Mouse (Mus musculus): ENCODE data around the gene Fos. TPM values are rescaled to one million over a fixed set of nuclear protein-coding genes. Genes with fewer than 3 reads are reported as not detected.
A peak's percentile ranks its signal among the peaks of the same experiment; 100 is the strongest.

Fos gene
- polyA plus RNA-seq, 1 experiment from 2014 or later: 6.4 TPM

DNA sequence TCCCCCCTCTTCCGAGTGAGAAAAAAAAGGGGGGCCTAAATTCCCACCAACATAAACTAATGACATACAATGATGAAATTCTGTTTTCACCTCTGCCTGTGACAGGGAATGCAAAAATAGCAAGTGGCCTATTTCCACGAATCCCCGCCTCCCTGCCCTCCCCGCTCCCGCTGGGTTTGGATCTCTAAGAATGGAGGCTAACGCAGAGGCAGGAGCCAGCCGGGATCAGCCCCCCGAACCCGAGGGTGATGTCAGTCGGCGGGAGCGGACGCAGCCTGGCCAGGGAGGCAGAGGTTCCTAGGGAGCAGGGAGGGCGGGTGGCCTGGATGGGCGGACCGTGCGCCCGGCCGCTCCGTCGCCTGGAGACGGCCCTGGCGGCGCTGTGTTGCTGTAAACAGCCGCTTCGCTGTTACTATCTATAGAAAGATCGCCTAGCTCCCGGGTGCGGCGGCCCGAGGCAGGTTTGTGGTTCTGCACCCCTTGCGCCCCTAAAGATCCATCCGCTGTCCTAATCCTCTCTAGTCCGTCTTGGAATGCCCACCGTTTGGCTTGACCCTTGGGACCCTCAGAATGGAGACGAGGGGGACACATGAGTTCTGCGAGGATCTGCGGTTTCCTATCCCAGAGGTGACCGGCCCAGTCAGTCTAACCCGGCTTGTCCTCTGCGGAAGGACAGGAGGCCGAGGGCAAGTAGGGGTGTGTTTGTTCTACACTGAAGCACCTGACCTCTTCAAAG, 1.6 kb upstream of the Fos start:
- Histone ChIP-seq H3K27me3 (replicated peaks; ENCODE audit: control insufficient read depth, insufficient read depth, low read length) (peaks cover 14% of the 10 kb centered on the region), H3K9ac (ENCODE audit: low read depth, low read length) (peak overlapping the region; percentile 76), H3K27ac (ENCODE audit: low read length) (peak overlapping the region; percentile 90), H3K4me3 (ENCODE audit: low read length) (peak overlapping the region; percentile 67), H3K4me2 (ENCODE audit: low read depth, low read length) (peak overlapping the region; percentile 99), H3K36me3 (ENCODE audit: control insufficient read depth, insufficient read depth, low read length) (no peaks in the 10 kb centered on the region), H3K9me3 (ENCODE audit: control insufficient read depth, low read length) (no peaks in the 10 kb centered on the region), H3K4me1 (ENCODE audit: control insufficient read depth, insufficient read depth, low read length) (peaks cover 18% of the 10 kb centered on the region)
- peak; percentile 67 for ATAC-seq
- WGBS: under 1% methylated on average over 42 of the region's 42 CpGs

DNA sequence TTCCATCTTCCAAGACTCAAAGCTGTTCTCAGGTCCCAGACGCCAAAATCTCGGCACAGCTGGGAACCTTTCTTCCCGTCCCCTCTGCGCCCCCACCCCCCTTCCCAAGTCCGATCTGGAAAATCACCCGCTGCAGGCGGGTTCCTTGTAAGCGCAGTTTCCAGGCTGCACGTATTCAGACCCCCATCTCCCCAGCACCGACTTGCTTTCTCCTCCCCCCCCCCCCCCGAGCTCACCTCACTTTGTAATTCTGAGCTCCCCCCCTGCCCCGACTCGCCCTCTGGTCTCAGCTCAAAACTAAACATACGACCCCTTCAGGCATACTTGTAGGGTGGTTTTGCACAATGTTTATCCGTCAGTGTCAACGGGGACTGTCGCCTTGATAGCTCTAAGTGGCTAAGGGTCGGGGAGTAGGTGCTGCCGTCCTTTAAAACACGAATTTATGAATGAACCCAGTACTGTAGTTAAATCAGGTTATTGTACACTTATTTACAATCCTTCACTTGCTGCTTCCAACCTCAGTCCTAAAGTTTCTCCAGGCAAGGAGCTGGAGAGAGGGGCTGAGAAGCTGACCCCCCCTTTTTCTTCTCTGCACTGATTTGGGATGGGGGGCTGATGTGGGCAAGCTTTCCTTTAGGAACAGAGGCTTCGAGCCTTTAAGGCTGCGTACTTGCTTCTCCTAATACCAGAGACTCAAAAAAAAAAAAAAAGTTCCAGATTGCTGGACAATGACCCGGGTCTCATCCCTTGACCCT, 857 bp upstream of the Fos start:
- H3K4me3 ChIP-seq (ENCODE audit: low read length): peak overlapping the region; percentile 67
- H3K9me3 ChIP-seq (ENCODE audit: control insufficient read depth, low read length): no peaks in the 10 kb centered on the region
- H3K27ac ChIP-seq (ENCODE audit: low read length): peak overlapping the region; percentile 90
- peak overlapping the region; percentile 99 for H3K4me2 ChIP-seq (ENCODE audit: low read depth, low read length)
- peak overlapping the region; percentile 76 for H3K9ac ChIP-seq (ENCODE audit: low read depth, low read length)
- H3K4me1 ChIP-seq (ENCODE audit: control insufficient read depth, insufficient read depth, low read length): peaks cover 18% of the 10 kb centered on the region
- peak; percentile 3 for ATAC-seq
- under 1% methylated on average over 23 of the region's 23 CpGs for WGBS
- peaks cover 14% of the 10 kb centered on the region for H3K27me3 ChIP-seq (replicated peaks; ENCODE audit: control insufficient read depth, insufficient read depth, low read length)
- H3K36me3 ChIP-seq (ENCODE audit: control insufficient read depth, insufficient read depth, low read length): no peaks in the 10 kb centered on the region

DNA sequence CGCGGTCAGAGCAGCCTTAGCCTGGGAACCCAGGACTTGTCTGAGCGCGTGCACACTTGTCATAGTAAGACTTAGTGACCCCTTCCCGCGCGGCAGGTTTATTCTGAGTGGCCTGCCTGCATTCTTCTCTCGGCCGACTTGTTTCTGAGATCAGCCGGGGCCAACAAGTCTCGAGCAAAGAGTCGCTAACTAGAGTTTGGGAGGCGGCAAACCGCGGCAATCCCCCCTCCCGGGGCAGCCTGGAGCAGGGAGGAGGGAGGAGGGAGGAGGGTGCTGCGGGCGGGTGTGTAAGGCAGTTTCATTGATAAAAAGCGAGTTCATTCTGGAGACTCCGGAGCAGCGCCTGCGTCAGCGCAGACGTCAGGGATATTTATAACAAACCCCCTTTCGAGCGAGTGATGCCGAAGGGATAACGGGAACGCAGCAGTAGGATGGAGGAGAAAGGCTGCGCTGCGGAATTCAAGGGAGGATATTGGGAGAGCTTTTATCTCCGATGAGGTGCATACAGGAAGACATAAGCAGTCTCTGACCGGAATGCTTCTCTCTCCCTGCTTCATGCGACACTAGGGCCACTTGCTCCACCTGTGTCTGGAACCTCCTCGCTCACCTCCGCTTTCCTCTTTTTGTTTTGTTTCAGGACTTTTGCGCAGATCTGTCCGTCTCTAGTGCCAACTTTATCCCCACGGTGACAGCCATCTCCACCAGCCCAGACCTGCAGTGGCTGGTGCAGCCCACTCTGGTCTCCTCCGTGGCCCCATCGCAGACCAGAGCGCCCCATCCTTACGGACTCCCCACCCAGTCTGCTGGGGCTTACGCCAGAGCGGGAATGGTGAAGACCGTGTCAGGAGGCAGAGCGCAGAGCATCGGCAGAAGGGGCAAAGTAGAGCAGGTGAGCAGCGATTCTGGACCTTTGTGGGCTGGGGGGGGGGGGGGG, 875 bp downstream of the Fos start:
- Histone ChIP-seq H3K4me1 (ENCODE audit: control insufficient read depth, insufficient read depth, low read length) (peaks cover 15% of the 10 kb centered on the region; the same call in 1 of the 2 replicates), H3K4me3 (ENCODE audit: low read length) (peak overlapping the region; percentile 67), H3K9me3 (ENCODE audit: control insufficient read depth, low read length) (no peaks in the 10 kb centered on the region), H3K9ac (ENCODE audit: low read depth, low read length) (peak overlapping the region; percentile 76), H3K36me3 (ENCODE audit: control insufficient read depth, insufficient read depth, low read length) (no peaks in the 10 kb centered on the region), H3K4me2 (ENCODE audit: low read depth, low read length) (peak overlapping the region; percentile 99), H3K27ac (ENCODE audit: low read length) (peak overlapping the region; percentile 78), H3K27me3 (replicated peaks; ENCODE audit: control insufficient read depth, insufficient read depth, low read length) (peaks cover 14% of the 10 kb centered on the region)
- WGBS: under 1% methylated on average over 49 of the region's 49 CpGs
- no peak; the same call in 1 of the 2 replicates for ATAC-seq

DNA sequence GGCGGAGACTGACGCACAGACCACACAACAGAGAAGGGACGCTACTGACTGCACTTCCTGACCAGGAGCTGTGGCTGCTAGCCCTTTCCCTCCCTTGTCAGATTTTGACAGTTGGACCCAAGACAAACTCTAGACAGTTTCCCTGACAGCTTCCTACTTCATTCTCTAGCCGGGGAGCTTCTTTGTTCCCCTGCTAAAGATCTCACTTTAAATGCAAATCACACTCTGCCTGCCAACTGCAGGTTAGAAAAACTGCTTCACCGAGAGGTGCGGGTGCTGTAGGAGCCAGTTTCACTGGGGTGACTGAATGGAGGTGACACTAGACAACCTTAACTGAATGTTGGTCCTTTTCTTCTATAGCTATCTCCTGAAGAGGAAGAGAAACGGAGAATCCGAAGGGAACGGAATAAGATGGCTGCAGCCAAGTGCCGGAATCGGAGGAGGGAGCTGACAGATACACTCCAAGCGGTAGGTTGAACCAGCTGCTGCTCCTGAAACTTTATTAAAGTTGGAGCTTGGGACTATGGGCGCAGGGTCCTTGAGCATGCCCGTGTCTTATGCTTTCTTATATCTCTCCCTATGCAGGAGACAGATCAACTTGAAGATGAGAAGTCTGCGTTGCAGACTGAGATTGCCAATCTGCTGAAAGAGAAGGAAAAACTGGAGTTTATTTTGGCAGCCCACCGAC, 1.7 kb downstream of the Fos start:
- WGBS: 24% methylated on average over 14 of the region's 16 CpGs
- H3K9ac ChIP-seq (ENCODE audit: low read depth, low read length): peak overlapping the region; percentile 76; the same call in 1 of the 2 replicates

DNA sequence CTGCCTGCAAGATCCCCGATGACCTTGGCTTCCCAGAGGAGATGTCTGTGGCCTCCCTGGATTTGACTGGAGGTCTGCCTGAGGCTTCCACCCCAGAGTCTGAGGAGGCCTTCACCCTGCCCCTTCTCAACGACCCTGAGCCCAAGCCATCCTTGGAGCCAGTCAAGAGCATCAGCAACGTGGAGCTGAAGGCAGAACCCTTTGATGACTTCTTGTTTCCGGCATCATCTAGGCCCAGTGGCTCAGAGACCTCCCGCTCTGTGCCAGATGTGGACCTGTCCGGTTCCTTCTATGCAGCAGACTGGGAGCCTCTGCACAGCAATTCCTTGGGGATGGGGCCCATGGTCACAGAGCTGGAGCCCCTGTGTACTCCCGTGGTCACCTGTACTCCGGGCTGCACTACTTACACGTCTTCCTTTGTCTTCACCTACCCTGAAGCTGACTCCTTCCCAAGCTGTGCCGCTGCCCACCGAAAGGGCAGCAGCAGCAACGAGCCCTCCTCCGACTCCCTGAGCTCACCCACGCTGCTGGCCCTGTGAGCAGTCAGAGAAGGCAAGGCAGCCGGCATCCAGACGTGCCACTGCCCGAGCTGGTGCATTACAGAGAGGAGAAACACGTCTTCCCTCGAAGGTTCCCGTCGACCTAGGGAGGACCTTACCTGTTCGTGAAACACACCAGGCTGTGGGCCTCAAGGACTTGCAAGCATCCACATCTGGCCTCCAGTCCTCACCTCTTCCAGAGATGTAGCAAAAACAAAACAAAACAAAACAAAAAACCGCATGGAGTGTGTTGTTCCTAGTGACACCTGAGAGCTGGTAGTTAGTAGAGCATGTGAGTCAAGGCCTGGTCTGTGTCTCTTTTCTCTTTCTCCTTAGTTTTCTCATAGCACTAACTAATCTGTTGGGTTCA, 2.5 kb downstream of the Fos start:
- Histone ChIP-seq H3K4me3 (ENCODE audit: low read length) (no peak overlapping the region), H3K9ac (ENCODE audit: low read depth, low read length) (no peak overlapping the region), H3K4me1 (ENCODE audit: control insufficient read depth, insufficient read depth, low read length) (peaks cover 15% of the 10 kb centered on the region; the same call in 1 of the 2 replicates), H3K27ac (ENCODE audit: low read length) (no peak overlapping the region), H3K36me3 (ENCODE audit: control insufficient read depth, insufficient read depth, low read length) (no peaks in the 10 kb centered on the region), H3K27me3 (replicated peaks; ENCODE audit: control insufficient read depth, insufficient read depth, low read length) (peaks cover 14% of the 10 kb centered on the region), H3K9me3 (ENCODE audit: control insufficient read depth, low read length) (no peaks in the 10 kb centered on the region), H3K4me2 (ENCODE audit: low read depth, low read length) (0 out of 2 replicates have a peak overlapping the region, but pooled peaks have one; percentile 99)
- WGBS: 62% methylated on average over 23 of the region's 23 CpGs
- ATAC-seq: no peak

More for the DNA sequence above, 1.7 kb downstream of the Fos start:
- Histone ChIP-seq H3K27me3 (replicated peaks; ENCODE audit: control insufficient read depth, insufficient read depth, low read length) (peaks cover 14% of the 10 kb centered on the region), H3K9me3 (ENCODE audit: control insufficient read depth, low read length) (no peaks in the 10 kb centered on the region), H3K4me3 (ENCODE audit: low read length) (peak overlapping the region; percentile 67), H3K36me3 (ENCODE audit: control insufficient read depth, insufficient read depth, low read length) (no peaks in the 10 kb centered on the region), H3K27ac (ENCODE audit: low read length) (no peak overlapping the region), H3K4me2 (ENCODE audit: low read depth, low read length) (peak overlapping the region; percentile 99), H3K4me1 (ENCODE audit: control insufficient read depth, insufficient read depth, low read length) (peaks cover 15% of the 10 kb centered on the region; the same call in 1 of the 2 replicates)
- ATAC-seq: no peak

DNA sequence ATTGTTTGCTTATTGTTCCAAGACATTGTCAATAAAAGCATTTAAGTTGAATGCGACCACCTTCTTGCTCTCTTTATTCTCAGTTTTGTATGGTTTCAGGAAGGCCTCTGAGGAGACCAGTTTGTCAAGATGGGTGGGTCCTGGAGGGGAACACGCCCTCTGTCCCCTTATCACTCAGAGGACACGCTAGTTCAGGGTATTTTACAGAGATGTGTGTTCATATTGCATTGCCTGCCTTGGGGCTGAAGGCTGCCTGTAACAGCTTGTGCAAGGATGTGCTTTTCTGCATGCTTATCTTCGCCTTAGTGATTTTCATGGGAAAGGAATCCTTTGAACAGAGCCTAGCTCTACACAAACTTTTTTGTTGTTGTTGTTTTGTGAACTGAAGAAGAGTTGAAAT, 3.5 kb downstream of the Fos start:
- ATAC-seq: no peak
- H3K4me2 ChIP-seq (ENCODE audit: low read depth, low read length): no peak overlapping the region
- 68% methylated on average over 4 of the region's 4 CpGs for WGBS
- H3K9ac ChIP-seq (ENCODE audit: low read depth, low read length): no peak overlapping the region
- no peaks in the 10 kb centered on the region for H3K36me3 ChIP-seq (ENCODE audit: control insufficient read depth, insufficient read depth, low read length)
- peaks cover 14% of the 10 kb centered on the region for H3K27me3 ChIP-seq (replicated peaks; ENCODE audit: control insufficient read depth, insufficient read depth, low read length)
- no peak overlapping the region for H3K4me3 ChIP-seq (ENCODE audit: low read length)
- H3K27ac ChIP-seq (ENCODE audit: low read length): no peak overlapping the region
- peaks cover 12% of the 10 kb centered on the region; the same call in 1 of the 2 replicates for H3K4me1 ChIP-seq (ENCODE audit: control insufficient read depth, insufficient read depth, low read length)
- H3K9me3 ChIP-seq (ENCODE audit: control insufficient read depth, low read length): no peaks in the 10 kb centered on the region

DNA sequence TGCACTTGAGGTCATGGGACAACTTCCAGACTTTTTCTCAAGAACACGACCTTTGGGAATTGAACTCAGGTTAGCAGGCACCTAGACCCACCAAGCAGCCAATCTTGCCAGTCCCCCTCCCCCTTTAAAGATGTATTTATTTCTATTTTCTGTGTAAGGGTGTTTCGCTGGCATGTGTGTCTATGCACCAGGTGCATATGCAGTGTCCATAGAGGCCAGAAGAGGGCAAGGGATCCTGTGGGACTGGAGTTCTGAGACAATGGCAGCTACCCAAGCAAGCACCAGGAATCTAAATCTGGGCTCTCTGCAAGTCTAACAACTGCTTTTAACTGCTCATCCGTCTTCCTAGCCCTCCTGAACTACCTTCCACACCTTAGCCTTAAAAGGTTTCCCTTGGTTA, 4.1 kb downstream of the Fos start:
- no peak overlapping the region for H3K27ac ChIP-seq (ENCODE audit: low read length)
- H3K9ac ChIP-seq (ENCODE audit: low read depth, low read length): no peak overlapping the region
- 80% methylated on average over 3 of the region's 3 CpGs for WGBS
- no peaks in the 10 kb centered on the region for H3K36me3 ChIP-seq (ENCODE audit: control insufficient read depth, insufficient read depth, low read length)
- H3K4me2 ChIP-seq (ENCODE audit: low read depth, low read length): no peak overlapping the region
- peaks cover 14% of the 10 kb centered on the region for H3K27me3 ChIP-seq (replicated peaks; ENCODE audit: control insufficient read depth, insufficient read depth, low read length)
- no peak overlapping the region for H3K4me3 ChIP-seq (ENCODE audit: low read length)
- H3K4me1 ChIP-seq (ENCODE audit: control insufficient read depth, insufficient read depth, low read length): peaks cover 11% of the 10 kb centered on the region; the same call in 1 of the 2 replicates
- no peak for ATAC-seq
- no peaks in the 10 kb centered on the region for H3K9me3 ChIP-seq (ENCODE audit: control insufficient read depth, low read length)

DNA sequence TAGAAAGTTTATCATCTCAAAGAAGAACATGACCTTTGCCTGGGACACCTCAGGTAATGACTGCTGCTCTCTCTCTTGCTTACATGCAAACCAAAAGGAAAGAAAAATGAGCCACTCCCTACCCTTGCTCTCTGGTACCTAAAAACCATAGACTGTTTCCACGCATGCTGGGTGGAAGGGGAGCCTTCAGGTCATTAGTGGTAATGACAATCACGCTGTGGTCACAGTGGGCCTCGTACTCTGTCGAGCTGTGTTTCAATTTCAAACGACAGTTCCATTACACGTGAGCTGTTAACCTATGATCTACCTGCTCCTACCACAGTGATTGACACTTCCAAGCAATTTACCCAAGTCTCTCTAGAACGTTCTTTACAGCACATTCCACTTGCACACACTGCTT, 5.0 kb downstream of the Fos start:
- H3K27me3 ChIP-seq (replicated peaks; ENCODE audit: control insufficient read depth, insufficient read depth, low read length): peaks cover 14% of the 10 kb centered on the region
- peak; percentile 16; the same call in 1 of the 2 replicates for ATAC-seq
- no peak overlapping the region for H3K9ac ChIP-seq (ENCODE audit: low read depth, low read length)
- H3K4me2 ChIP-seq (ENCODE audit: low read depth, low read length): no peak overlapping the region
- H3K9me3 ChIP-seq (ENCODE audit: control insufficient read depth, low read length): no peaks in the 10 kb centered on the region
- no peak overlapping the region for H3K4me3 ChIP-seq (ENCODE audit: low read length)
- WGBS: 57% methylated on average over 7 of the region's 7 CpGs
- H3K36me3 ChIP-seq (ENCODE audit: control insufficient read depth, insufficient read depth, low read length): no peaks in the 10 kb centered on the region
- H3K27ac ChIP-seq (ENCODE audit: low read length): no peak overlapping the region
- peaks cover 11% of the 10 kb centered on the region; the same call in 1 of the 2 replicates for H3K4me1 ChIP-seq (ENCODE audit: control insufficient read depth, insufficient read depth, low read length)
